In the genomic region with DNA sequence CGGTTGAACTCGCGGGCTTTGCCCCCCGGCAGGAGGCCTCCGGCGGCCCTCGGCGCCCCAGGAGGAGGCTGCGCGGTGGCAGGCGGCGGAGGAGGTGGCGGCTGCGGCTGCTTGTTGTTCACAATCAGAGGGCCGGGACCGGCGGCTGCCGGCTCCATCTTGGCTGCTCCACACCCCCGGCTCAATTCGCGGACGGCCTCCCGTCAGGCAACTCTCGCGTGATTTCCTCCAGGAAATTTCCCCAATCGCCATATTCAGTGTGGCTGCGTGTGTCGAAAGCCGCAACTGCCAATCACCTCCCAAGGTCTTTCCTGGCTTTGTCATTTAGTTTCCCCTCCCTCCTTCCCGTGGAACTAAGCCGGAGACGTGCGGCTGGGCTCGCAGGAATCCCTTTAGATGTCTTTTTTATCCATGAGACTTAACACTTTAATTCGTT, we compare ENCODE assay signal across 8 mouse cellular contexts. TPM values are rescaled to one million over a fixed set of nuclear protein-coding genes. Genes with fewer than 3 reads are reported as not detected.
DNase-seq lines count a peak whose midpoint lies in the region; ATAC-seq lines count a peak whose summit lies in the region.

Gene Strip1, minus strand, starts transcription at position 172 of the 436 bp plus-strand sequence.

- no peaks in the 10 kb centered on the region for H3K27me3 ChIP-seq in hindbrain, embryonic 11.5 days (ENCODE audit: control insufficient read depth, insufficient read depth, low read length)

- H3K36me3 ChIP-seq in hindbrain, embryonic 11.5 days (ENCODE audit: control insufficient read depth, insufficient read depth, low read length) = peaks cover 4% of the 10 kb centered on the region

- H3K9me3 ChIP-seq in hindbrain, embryonic 11.5 days (ENCODE audit: control insufficient read depth, low read length) = no peaks in the 10 kb centered on the region

- WGBS in hindbrain, embryonic 11.5 days = 0% methylated on average over 35 of the region's 35 CpGs

- H3K4me2 ChIP-seq in hindbrain, embryonic 11.5 days (replicated peaks; ENCODE audit: low read depth, low read length) = peak within 1 kb of the TSS; percentile 73

- H3K4me1 ChIP-seq in hindbrain, embryonic 11.5 days (replicated peaks; ENCODE audit: control insufficient read depth, insufficient read depth, low read length) = no peaks in the 10 kb centered on the region

- ATAC-seq in hindbrain, embryonic 11.5 days (ENCODE audit: low FRiP score) = peak; percentile 96

- H3K9ac ChIP-seq in hindbrain, embryonic 11.5 days (ENCODE audit: low read depth, low read length) = peak within 1 kb of the TSS; percentile 98

- H3K27ac ChIP-seq in hindbrain, embryonic 11.5 days (ENCODE audit: low read depth, low read length) = peak within 1 kb of the TSS; percentile 93

- DNase-seq in Muller cell, postnatal 12 days (ENCODE audit: inconsistent ontology term) = peak; percentile 93
- DNase-seq in cerebellum, adult 9-11 months = peak; percentile 95
- peak; percentile 93 to 96 for DNase-seq in frontal cortex, adult 2 months (ENCODE audit: extremely low spot score in 1 of 2, low spot score in 1 of 2)
- peak; percentile 94 for DNase-seq in hindbrain, embryonic 11.5 days (ENCODE audit: low spot score)
- DNase-seq in layer of hippocampus, postnatal 10 days (ENCODE audit: low spot score in 2 of 2) = peak; percentile 90 to 95
- peak; percentile 98 for DNase-seq in lung, postnatal 10 days
- DNase-seq in ovary, postnatal 36 days (ENCODE audit: low spot score) = peak; percentile 88
- peak; percentile 90 for DNase-seq in thymus, postnatal 25 days

- peak within 1 kb of the TSS; percentile 98 for H3K4me3 ChIP-seq in hindbrain, embryonic 11.5 days (ENCODE audit: low read depth, low read length)

RNA-seq across cellular contexts. Expression of gene Strip1, which starts in this region (rescaled TPM):
- 74.4 and 79.2 TPM in 2 replicates for polyA plus RNA-seq in frontal cortex, adult 2 months (2012; rRNA removed)
- polyA plus RNA-seq in hindbrain, embryonic 11.5 days (2014; fragmentation: Nextera tagmentation; extraction: Ambion mirVana) = 85.1 and 100 TPM in 2 replicates
- 10 to 100 TPM; 90.6 to 98.7 TPM for total RNA-seq in layer of hippocampus, postnatal 10 days (2021)

Comparison
In these comparisons a context has a peak if more than half of its experiments do, and no peak if none do; other contexts are left out.
1. Peak in every context shown above with its lines: DNase-seq, ATAC-seq, H3K4me3 ChIP-seq and H3K27ac ChIP-seq.